Mouse (Mus musculus) urinary bladder, adult 2 months (tissue): ENCODE data around the gene Nxpe5. TPM values are rescaled to one million over a fixed set of nuclear protein-coding genes. Genes with fewer than 3 reads are reported as not detected.
"Not testable (repeated sequence)": the region's sequence is repeated elsewhere in the genome, so short reads cannot be mapped to it uniquely, and the experiment has no call there.

ENCODE experiments used
- DNase-seq: peaks from one replicate; pipeline ENCODE4 v3.0.0; 2022; ENCODE audit warnings: low spot score
- polyA plus RNA-seq: library from polyadenylated mRNA; depleted of rRNA; stranded (reverse); fragments of >200 nt; gene quantifications from 2 replicates; pipeline ENCODE4 v1.2.3, GENCODE M21; 2012; rRNA removed

The Nxpe5 gene
- 1.4 and 1.6 TPM in 2 replicates for polyA plus RNA-seq

DNA sequence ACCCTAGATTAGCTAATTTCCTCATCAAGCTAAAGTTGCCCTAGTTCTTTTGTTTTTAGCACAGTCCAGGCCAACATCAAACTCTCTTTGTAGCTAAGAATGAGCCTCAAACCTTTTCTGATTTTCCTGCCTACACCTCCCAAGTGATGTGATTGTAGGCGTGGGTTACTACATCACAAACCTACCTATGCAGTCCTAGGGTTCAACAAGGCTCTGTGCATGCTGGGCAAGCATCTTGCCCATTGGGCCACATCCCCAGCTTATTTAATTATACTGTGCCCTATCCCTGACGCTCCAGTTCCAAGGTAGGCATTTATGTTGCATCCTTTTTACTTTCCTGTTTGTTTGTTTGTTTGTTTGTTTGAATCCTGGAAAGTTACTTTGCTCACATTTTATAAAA is at the start of gene Nxpe5:
Nxpe5 (plus strand) TSS at position 199 of the 400 bp plus-strand sequence.
- DNase-seq, result no peak

DNA sequence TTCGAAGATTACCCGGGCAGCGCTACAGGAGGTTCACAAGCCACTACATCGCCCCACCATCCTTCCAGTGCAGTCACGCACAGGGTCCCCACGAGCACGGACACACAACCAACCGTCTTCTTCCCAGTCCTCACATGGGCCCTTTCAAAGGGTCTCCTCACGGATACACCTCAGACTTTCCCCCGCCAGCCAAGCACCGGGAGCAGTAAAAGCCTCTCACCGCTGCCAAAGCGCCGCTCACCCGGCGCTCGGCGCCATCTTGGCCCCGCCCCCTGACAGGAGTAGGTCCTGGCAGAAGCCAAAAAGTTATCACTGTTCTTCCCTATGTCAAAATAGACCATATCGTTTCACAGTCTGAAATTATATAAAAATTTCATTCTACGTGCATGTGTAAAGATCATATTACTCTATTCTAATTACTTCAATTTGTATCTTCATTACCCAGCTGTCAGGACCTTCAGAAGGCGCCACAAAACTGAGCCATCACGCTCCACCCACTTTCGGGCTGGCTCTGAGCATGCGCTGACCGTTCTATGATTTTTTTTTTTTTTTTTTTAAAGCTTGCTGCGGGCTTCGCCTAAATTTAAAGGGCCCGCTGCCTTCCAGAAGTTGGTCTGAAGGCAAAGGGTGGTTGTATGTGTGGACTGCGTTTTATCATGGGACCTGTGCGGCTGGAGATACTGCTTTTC is 38.6 kb upstream of the Nxpe5 start, which contains the start of the genes Taf6 and Cnpy4:
Taf6 (minus strand) TSS at position 502 of the 689 bp plus-strand sequence.
Cnpy4 (plus strand) TSS at position 536 of the 689 bp plus-strand sequence.
- DNase-seq, result peak; percentile 72

DNA sequence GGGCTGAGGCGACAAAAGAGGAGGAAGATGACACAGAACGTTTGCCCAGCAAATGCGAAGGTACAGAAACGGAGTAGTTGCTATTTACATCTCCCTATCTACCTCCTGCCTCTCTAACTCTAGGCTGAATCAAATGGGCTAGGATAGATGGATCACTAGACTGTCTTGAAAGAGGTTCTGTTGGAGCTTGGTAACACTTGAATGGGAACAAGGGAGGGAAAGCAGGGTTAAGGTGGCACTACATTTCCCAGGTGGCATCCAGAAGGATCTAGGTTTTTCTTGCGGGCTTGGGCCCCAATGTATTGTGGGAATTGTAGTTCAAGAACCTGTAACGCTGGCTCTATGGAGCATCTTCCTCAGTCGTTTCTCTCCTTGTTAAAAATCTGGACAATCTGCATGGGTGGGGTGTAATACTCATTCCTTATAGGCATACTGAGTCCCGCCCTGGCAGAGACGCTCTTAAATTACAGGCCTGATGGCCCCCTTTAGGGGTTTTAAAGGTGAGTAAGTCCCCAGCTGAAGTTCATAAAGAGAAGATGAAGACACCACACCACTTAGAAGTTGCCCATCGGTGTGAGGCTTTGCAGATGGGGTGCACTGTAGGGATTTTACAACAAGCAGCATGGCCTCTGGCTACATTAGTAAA is 37.9 kb upstream of the Nxpe5 start:
- DNase-seq, result no peak

DNA sequence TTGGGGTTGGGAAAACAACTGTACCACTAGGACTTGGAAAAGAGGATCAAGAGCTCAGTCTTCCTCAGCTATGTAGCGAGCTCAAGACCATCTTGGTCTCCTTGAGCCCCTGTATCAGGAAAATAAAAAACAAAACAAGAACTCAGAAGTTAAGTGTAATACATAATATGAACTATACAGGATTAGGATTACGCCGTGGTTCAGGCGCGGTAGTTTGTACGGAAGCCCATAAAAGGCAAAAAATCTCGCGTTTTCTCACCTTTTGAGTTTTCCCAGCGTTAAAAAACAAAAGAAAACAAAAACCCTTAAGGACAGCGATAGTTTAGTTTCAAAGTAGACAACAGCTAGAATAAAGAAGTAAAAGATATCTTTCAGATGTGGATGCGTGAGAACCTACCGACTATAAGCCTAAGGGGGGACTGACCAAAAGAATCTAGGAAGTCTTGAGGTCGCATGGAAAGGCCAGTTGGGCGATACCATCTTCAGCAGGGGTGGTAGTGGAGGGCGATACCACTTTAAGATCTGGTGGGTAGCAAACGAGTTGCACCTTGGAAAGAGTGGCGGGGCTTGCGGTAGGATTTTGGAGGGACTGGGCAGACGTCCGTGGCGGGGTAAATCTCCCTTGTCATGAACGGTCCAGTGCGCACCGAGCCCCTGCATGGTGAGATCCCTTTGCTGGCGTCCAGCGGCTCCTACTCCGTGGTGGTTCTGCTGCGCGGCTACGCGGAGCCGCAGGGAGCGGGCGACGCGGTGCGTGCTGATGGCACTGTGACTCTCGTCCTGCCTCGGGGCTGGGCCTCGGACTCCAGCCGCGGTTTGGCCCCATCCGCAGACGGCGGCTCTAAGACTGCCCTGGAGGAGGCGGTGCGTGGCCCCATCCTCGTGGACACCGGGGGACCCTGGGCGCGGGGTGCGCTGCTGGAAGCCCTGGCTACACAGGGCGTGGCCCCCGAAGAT is 31.6 kb upstream of the Nxpe5 start, which contains the start of gene Mblac1:
Mblac1 (plus strand) TSS at position 544 of the 957 bp plus-strand sequence.
- DNase-seq, result peak; percentile 75

DNA sequence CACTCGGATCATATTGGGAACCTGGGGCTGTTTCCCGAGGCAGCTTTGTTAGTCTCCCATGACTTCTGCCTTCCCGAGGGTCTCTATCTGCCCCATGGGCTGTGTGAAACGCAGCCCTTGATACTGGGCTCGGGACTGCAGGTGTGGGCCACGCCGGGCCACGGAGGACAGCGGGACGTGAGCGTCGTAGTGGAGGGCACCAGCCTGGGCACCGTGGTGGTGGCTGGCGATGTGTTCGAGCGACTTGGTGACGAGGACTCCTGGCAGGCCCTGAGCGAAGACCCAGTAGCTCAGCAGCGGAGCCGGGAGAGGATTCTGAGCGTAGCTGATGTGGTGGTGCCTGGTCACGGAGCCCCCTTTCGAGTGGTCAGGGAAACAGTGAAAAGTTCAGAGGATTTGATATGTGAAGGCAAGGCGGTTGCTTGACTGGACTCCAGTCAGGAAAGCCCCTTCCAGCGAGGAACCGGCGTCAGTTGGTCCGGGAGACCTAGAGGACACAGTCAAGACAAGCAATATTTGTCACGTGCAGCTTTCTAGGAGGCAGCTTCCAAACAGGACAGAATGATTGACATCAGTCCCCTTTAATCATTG is 30.8 kb upstream of the Nxpe5 start:
- no peak for DNase-seq

DNA sequence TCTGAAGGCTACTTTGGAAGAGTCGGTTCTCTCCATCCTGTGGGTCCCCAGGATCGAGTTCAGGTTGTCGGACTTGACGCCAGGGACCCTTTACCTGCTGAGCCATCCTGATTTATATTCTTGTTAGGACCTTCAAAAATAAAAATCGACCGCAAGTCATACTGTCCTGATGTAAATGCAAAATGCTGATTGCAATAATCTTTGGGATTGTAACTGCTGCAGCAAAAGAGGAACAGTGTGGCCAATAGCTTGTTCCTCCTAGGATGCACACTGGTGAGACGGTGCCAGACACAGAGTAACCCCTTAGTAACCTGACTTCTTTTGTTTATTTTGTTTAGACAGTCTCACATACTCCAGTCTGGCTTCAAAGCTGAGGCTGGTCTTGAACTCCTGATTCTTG is 30.2 kb upstream of the Nxpe5 start:
- no peak for DNase-seq

DNA sequence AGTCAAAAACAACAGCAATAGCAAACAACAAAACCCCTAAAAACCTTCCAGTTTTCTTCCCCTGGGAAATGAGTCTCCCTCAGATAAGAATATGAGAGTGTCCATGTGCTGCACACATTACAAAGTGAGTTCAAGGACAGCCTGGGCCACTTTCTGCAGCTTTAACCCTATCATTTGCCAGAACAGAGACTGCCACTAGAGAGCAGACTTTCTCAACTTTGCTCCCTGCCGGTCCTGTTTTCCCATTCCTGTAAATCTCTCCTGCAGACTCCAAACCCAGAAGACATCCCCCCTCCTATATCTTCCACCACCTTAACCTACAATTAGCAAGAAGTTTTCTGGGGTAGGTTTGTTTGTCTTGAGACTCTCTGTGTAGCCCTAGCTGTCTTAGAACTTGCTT is 26.1 kb upstream of the Nxpe5 start:
- DNase-seq, result no peak

DNA sequence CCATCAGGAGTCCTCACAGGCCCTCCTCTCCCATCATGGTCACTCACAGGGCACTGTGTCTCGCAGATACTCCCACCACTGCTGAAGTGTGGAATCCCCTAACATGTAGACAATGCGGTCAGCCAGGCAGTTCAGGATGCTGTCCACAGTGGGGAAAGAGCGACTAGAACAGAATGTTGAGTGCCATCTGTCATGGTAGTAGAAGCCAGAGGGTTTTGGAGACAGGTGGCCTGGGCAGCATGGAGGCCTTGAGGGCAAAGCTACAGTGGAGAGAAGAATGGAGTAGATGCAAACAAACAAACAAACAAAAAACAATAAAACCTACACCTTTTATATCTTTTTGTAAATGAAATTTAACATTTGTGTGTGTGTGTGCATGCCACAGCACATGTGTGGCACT is 23.6 kb upstream of the Nxpe5 start:
- DNase-seq, result no peak

DNA sequence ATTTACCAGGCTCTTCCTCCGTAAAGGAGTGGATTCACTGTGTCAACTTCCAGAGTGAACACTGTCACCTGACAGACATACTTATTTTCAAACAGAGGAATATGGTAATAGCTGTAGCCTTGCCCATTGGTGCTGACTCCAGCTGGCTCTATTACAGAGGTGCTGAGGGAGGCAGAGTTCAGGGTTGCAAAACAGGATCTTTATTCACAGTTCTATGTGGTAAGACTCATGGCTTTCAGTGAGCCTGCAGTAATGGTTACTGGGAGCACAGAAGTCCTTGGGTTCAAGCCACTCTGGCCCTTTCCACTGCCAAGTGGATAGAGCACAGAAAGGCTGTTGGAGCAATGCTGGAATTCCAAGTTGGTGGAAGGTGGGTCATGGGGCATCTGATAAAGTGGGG is 18.4 kb upstream of the Nxpe5 start:
- DNase-seq, result no peak

DNA sequence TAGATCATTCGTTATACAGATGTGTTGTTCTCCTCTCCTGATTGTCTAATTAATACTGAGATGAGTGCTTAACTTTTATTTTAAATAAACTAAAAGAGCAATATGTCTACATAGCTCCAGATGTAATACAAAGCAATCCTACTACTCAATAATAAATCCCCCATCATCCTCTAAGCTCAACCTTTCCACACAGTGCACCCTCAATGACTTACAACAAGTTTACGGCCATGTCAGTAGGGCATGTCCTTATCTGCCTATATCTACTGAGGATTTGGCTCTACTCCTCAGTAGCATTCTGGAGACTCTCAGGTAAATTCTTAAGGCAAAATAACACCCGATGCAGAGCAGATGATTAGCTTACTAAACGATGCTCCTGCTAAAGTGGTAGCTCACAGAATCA is 17.8 kb upstream of the Nxpe5 start:
- DNase-seq, result no peak

DNA sequence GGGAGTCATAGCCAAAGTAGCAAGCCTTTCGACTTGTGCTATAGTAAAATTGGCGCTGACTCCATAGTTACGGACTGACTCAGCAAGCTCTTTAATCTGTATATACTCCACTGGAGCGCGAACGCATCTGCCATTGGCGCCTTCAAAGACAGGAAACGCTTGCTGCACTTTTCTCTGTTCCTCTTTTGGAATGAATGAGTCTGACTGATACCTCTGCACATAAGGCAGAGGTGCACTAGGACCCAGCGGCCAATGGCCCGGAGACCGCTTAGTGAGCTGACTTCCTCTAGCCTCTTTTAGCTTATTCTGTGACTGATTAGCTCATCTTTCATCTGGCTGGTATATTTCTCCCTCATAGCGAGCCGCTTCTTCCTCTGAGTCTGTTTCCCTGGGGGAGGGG is 9.1 kb upstream of the Nxpe5 start:
- not testable (repeated sequence) for DNase-seq

DNA sequence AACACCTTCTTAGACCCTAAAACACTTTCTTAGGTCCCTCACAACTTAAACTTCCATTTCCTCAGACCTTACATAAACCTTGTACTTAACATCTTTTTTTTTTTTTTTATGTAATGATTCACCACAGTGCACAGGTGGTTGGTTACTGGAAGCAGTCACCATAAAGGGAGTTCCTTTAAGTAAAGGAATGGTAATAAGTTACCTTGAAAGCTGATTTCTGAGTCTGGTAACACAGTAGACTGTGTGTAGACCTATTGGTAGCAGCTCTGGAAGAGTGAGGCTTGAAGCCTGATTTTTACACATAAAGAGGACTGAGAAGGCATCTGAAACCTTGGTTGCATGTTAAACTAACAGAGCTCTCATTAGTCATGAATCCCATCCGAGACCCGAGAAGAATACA is 5.8 kb upstream of the Nxpe5 start:
- no peak for DNase-seq

DNA sequence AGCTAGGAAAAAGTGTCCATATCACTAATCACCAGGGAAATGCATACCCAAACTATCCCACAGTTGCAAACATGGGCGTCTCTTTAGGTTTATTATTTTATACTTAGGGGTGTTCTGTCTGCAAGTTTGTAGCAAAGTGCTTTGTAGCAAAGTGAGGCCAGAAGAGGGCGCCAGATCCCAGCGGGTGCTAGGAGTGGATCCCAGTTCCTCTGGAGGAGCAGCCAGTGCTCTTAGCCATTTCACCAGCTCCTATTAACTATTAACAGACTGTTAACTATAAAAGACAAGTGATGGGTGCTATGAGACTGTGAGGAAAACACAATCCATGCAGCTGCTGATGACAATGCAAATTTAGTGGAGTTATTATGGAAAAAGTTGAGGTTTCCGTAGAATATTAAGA is 3.6 kb upstream of the Nxpe5 start:
- DNase-seq, result peak; percentile 78

DNA sequence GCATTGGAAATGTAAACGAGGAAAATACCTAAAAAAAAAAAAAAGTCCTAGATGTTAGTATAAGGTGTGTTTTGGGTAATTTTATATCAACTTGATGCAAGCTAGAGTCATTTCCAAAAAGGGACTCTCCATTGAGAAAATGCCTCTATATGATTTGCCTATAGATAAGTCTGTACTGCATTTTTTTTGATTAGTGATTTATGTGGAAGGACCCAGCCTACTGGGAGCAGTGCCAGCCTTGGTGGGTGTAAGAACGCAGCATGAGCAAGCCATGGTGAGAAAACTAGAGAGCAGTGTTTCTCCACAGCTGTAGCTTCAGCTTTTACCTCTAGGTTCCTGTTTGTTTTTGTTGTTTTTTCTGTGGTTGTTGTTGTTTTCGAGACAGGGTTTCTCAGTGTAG is 2.4 kb upstream of the Nxpe5 start:
- no peak for DNase-seq

DNA sequence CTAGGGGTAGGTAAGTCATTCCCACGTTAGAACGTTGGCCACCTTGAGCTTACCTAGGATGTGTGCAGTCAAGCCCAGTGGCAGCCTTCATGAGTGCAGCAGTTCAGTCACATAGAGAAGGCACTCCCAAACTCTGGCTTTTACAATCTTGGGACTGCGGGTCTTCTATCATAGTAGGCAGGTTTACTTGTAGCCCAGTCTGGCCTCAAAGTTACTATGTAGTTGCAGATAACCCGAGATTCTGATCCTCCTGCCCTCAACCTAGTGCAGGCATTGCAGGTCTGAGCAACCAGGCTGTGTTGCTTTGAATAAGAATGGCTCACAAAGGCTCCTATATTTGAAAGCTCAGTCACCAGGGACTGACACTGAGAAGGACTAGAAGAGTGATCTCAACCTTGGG is 793 bp downstream of the Nxpe5 start:
- DNase-seq, result no peak

DNA sequence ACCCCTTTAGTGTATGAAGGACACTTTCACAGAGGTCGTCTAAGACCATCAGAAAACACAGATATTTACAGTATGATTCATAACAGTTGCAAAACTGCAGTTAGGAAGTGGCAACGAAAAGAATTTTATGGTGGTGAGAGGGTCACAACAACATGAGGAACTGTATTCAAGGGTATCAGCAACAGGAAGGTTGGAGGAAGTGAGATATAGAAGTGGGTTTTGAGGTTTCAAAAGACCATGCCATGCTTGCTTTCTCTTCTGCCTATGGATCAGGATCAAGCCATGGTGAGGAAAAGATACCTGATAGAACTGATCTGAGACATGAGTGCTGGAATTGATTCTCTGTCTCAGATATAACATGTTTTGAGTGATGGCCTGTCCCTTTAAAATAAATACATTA is 1.7 kb downstream of the Nxpe5 start:
- no peak for DNase-seq

DNA sequence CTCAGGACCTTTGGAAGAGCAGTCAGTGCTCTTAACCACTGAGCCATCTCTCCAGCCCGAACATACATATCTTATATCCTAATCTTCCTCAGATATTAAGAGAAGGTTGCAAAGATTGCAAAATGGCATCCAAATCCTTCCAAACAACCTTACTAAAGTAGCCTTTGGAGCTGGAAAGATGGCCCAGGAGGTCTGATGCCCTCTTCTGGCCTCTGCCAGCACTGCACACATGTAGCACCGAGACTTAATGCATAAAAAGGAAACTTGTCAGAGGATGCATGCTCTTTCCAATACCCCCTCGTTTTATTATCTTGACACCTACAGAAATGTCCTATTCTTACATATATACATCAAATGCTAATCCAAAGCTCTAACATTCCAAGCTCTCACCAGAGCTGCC is 2.3 kb downstream of the Nxpe5 start:
- DNase-seq, result no peak

DNA sequence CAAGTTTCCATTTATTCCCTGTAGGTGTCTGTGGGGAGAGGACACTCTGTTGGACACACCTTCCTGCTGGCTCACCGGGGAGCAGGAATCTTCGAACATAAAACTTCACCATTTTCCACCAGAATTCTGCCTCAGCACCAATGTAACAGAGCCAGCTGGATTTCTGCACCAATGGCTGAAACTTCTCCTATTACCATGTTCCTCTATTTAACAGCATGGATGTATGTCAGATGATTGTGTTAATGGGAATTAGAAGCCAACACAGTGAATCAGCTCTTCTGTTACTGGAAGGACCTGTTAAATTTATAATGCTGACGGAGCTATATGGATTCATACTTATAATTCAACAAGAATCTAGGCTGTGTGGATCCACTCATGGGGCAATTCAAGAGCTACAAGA is 3.8 kb downstream of the Nxpe5 start:
- no peak for DNase-seq

DNA sequence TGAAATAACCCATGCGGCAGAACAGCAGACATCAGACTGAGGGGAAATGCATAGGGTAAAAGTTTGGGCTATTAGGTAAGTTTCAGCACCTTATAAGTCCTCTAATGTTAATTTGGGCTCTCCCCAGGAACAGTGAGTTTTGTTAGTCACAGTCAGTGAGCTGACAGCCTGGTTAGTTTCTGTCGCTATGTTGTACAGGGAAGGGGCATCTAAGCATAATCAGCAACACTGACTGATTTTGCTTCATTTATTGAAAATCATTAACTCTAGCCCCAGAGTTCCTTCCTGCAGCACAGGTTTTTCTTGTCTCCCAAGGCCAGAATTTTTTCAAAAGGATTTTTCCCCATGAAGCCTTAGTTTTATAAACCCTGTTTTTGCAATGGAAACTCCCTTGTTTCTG is 8.1 kb downstream of the Nxpe5 start:
- DNase-seq, result no peak

DNA sequence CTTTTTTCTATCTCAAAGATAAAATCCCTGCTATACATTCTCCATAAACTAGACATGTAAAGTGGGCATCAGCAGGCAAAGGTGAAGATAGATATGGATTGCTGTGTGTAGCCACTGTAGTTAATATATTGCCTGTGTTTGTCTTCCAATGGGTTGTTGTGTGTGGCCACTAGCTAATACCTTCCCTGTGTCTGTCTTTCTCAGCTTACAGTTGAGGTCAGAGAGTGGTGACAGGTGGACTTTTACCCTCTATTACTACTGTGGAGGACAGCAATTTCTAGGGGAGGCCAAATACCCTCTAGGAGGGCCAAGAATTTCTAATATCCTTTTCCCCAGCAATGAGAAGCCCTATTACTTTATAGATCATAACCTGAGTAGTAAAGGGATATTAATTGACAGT is 8.5 kb downstream of the Nxpe5 start:
- no peak for DNase-seq

DNA sequence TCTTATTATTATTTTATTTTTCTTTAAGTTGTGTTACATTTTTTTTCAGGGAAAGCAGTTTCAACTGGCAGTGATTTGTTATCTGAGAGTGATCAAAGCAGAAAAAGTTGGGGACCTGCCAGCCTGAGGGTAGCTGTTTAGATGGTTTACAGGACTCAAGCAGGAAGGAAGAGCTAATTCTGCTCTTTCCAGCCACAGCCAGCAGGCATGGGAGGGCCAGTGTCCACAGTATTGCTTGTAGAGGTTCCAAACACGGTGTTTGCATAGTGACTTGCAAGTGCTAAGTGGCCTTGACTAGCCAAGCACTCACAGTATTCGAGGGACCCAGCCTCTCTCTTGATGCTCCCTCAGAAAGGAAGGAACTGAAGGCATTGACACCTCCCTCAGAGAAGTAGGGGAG is 15.8 kb downstream of the Nxpe5 start:
- DNase-seq, result no peak

DNA sequence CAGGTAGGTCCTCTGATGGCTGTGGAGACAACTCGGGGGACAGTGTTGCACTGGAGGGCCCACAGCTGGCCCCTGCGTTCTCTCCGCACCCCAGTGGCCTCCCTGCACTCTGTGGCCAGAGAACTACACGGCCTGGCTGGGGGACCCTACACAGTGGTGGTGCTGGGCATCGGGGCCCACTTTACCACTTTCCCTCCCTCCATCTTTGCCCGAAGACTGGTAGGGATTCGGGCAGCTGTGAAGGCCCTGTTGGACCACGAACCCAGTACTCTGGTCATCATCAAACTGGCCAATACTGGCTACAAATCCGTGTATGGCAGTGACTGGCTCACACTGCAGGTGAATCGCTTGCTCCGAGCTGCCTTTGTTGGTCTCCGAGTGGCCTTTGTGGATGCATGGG is 25.4 kb downstream of the Nxpe5 start:
- no peak for DNase-seq
